Mouse (Mus musculus): ENCODE results near the gene Rpl32.

Rpl32 gene

GRCm38 (mm10) chr6:115767357-115767756, 41.2 kb downstream of the Rpl32 start:
- DNase-seq (ENCODE audit: low read depth, low spot score): no peak

- peak; percentile 58 for DNase-seq (ENCODE audit: low read depth, low spot score)
Observed at GRCm38 (mm10) chr6:115764179-115764578, 44.4 kb downstream of the Rpl32 start.

GRCm38 (mm10) chr6:115761995-115762756, 46.4 kb downstream of the Rpl32 start, which contains the start of gene Tmem40:
Gene Tmem40 (minus strand): TSS chr6:115762410.
- DNase-seq (ENCODE audit: low read depth, low spot score): no peak

- DNase-seq (ENCODE audit: low read depth, low spot score): no peak
Observed at GRCm38 (mm10) chr6:115760982-115761381, 47.6 kb downstream of the Rpl32 start.

- DNase-seq (ENCODE audit: low read depth, low spot score): no peak
Observed at GRCm38 (mm10) chr6:115760137-115760536, 48.4 kb downstream of the Rpl32 start.

GRCm38 (mm10) chr6:115759461-115759860, 49.1 kb downstream of the Rpl32 start:
- no peak for DNase-seq (ENCODE audit: low read depth, low spot score)

- DNase-seq (ENCODE audit: low read depth, low spot score): no peak
Observed at GRCm38 (mm10) chr6:115758981-115759435, 49.5 kb downstream of the Rpl32 start.

GRCm38 (mm10) chr6:115755536-115755935, 53.0 kb downstream of the Rpl32 start:
- no peak for DNase-seq (ENCODE audit: low read depth, low spot score)

All from brain, embryonic 18.5 days (tissue).